Mouse (Mus musculus): ENCODE results near the gene Cblc. TPM values are rescaled to one million over a fixed set of nuclear protein-coding genes. Genes with fewer than 3 reads are reported as not detected.

The Cblc gene
- polyA plus RNA-seq, 1 experiment, result not detected

DNA sequence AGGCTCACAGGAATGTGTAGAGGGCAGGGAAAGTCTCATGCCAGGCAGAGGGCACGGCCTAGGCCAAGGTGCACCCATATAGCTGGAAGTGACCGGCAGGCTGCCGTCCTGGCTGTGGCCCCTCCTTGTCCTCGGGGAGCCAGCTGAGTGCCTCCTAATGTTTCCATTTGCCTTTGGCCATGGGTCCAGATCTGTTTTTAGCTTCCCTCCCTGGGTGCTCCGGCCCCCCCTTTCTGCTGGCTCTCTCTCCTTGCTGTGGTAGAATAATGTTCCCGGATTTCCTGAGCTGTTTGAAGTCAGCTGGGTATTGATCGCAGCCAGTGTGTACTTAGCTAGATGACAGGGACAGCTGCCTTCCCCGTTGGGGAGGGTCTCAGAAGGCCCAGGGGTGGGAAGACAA, 13.0 kb downstream of the Cblc start:
- Histone ChIP-seq H3K4me3 (ENCODE audit: insufficient read depth, poor library complexity, severe bottlenecking) (no peak overlapping the region), H3K79me3 (ENCODE audit: low read depth) (no peaks in the 10 kb centered on the region), H3ac (ENCODE audit: control insufficient read depth, insufficient read length, low read depth) (no peak overlapping the region), H3K36me3 (ENCODE audit: control insufficient read depth, insufficient read depth) (no peaks in the 10 kb centered on the region), H3K79me2 (ENCODE audit: control insufficient read depth, insufficient read depth) (no peaks in the 10 kb centered on the region), H3K27me3 (ENCODE audit: control insufficient read depth, insufficient read depth, insufficient read length) (no peaks in the 10 kb centered on the region)
- no peak for TF ChIP-seq CEBPB (IDR thresholded peaks at IDR 0.05; ENCODE audit: low read depth)
- no peak for TF ChIP-seq FOSL1 (IDR thresholded peaks at IDR 0.05; ENCODE audit: insufficient read depth, low read length, poor library complexity, severe bottlenecking)
- no peak for TF ChIP-seq MYOG (IDR thresholded peaks at IDR 0.05; ENCODE audit: control insufficient read depth, extremely low read depth, insufficient read length)
- TF ChIP-seq MAX (IDR thresholded peaks at IDR 0.05), result no peak
- TF ChIP-seq MYOD1 (IDR thresholded peaks at IDR 0.05; ENCODE audit: control insufficient read depth, insufficient read length, low read depth), result no peak
- TF ChIP-seq CTCF (IDR thresholded peaks at IDR 0.05; ENCODE audit: control insufficient read depth, insufficient read depth, insufficient read length), result no peak
- no peak for TF ChIP-seq USF1 (IDR thresholded peaks at IDR 0.05; ENCODE audit: low read depth)

DNA sequence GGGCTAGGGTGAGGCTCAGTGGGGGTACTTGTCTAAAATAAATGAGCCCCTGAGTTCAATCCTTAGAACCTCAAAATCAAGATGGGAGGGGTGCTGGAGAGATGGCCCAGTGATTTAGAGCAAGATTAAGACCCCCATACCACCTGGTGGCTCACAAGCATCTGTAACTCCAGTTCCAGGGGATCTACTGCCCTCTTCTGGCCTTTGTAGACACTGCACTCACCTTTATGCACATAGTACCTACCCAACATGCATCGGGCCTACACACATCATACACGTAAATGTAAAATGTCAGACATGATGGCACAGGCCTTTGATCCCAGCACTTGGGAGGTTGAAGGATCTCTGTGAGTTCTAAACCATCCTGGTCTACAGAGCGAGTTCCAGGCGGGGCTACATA, 14.0 kb downstream of the Cblc start:
- no peaks in the 10 kb centered on the region for H3K79me3 ChIP-seq (ENCODE audit: low read depth)
- TF ChIP-seq MAX (IDR thresholded peaks at IDR 0.05), result no peak
- peak; percentile 27 for TF ChIP-seq CTCF (IDR thresholded peaks at IDR 0.05; ENCODE audit: control insufficient read depth, insufficient read depth, insufficient read length)
- no peaks in the 10 kb centered on the region for H3K36me3 ChIP-seq (ENCODE audit: control insufficient read depth, insufficient read depth)
- H3K4me3 ChIP-seq (ENCODE audit: insufficient read depth, poor library complexity, severe bottlenecking), result no peak overlapping the region
- H3K79me2 ChIP-seq (ENCODE audit: control insufficient read depth, insufficient read depth), result no peaks in the 10 kb centered on the region
- H3ac ChIP-seq (ENCODE audit: control insufficient read depth, insufficient read length, low read depth), result no peak overlapping the region
- no peaks in the 10 kb centered on the region for H3K27me3 ChIP-seq (ENCODE audit: control insufficient read depth, insufficient read depth, insufficient read length)

DNA sequence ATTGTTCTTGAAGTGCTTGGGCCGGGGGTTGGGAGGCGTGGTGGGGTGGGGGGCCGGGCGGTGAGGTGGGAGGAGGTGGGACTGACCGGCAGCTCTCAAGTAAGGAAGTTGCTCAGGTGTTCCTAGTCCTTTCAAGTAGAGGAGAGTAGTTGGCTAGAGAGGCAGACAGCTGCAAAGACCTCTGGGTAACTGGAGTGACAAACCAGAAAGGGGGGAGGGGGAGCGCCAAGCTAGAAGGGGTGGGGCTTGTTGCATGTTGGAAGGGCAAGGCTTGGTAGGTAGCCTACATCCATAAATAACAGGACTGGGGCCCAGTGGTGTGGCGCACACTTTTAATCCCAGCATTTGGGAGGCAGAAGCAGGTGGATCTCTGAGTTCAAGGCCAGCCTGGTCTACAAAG, 14.9 kb downstream of the Cblc start:
- TF ChIP-seq FOSL1 (IDR thresholded peaks at IDR 0.05; ENCODE audit: insufficient read depth, low read length, poor library complexity, severe bottlenecking) (no peak), USF1 (IDR thresholded peaks at IDR 0.05; ENCODE audit: low read depth) (no peak)
- Histone ChIP-seq H3K4me3 (ENCODE audit: insufficient read depth, poor library complexity, severe bottlenecking) (no peak overlapping the region), H3K36me3 (ENCODE audit: control insufficient read depth, insufficient read depth) (no peaks in the 10 kb centered on the region)

DNA sequence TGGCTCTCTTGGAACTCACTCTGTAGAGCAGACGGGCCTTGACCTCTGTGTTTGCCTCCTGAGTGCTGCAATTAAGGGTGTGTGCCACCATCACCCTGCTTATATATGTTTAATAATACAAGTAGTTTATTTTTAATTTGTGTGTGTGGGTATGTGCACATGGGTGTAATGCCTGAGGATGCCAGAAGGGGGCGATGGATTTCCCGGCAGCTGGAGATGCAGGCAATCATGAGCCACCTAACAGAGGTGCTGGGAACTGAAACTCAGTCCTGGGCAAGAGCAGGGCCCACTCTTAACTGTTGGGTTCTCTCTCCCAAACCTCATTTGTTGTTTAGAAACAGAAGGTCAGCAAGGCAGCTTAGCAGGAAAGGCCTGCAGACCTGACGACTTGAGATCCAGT, 16.7 kb downstream of the Cblc start:
- Histone ChIP-seq H3ac (ENCODE audit: control insufficient read depth, insufficient read length, low read depth) (no peak overlapping the region), H3K27me3 (ENCODE audit: control insufficient read depth, insufficient read depth, insufficient read length) (no peaks in the 10 kb centered on the region), H3K4me3 (ENCODE audit: insufficient read depth, poor library complexity, severe bottlenecking) (no peak overlapping the region), H3K79me2 (ENCODE audit: control insufficient read depth, insufficient read depth) (no peaks in the 10 kb centered on the region), H3K36me3 (ENCODE audit: control insufficient read depth, insufficient read depth) (no peaks in the 10 kb centered on the region), H3K79me3 (ENCODE audit: low read depth) (no peaks in the 10 kb centered on the region)
- no peak for TF ChIP-seq MYOD1 (IDR thresholded peaks at IDR 0.05; ENCODE audit: control insufficient read depth, insufficient read length, low read depth)
- TF ChIP-seq USF1 (IDR thresholded peaks at IDR 0.05; ENCODE audit: low read depth), result no peak
- no peak for TF ChIP-seq CEBPB (IDR thresholded peaks at IDR 0.05; ENCODE audit: low read depth)
- TF ChIP-seq FOSL1 (IDR thresholded peaks at IDR 0.05; ENCODE audit: insufficient read depth, low read length, poor library complexity, severe bottlenecking), result no peak
- no peak for TF ChIP-seq MAX (IDR thresholded peaks at IDR 0.05)
- TF ChIP-seq MYOG (IDR thresholded peaks at IDR 0.05; ENCODE audit: control insufficient read depth, extremely low read depth, insufficient read length), result no peak
- no peak for TF ChIP-seq CTCF (IDR thresholded peaks at IDR 0.05; ENCODE audit: control insufficient read depth, insufficient read depth, insufficient read length)

More for the DNA sequence above, 14.9 kb downstream of the Cblc start:
- Histone ChIP-seq H3ac (ENCODE audit: control insufficient read depth, insufficient read length, low read depth) (no peak overlapping the region), H3K27me3 (ENCODE audit: control insufficient read depth, insufficient read depth, insufficient read length) (no peaks in the 10 kb centered on the region), H3K79me2 (ENCODE audit: control insufficient read depth, insufficient read depth) (no peaks in the 10 kb centered on the region), H3K79me3 (ENCODE audit: low read depth) (no peaks in the 10 kb centered on the region)

DNA sequence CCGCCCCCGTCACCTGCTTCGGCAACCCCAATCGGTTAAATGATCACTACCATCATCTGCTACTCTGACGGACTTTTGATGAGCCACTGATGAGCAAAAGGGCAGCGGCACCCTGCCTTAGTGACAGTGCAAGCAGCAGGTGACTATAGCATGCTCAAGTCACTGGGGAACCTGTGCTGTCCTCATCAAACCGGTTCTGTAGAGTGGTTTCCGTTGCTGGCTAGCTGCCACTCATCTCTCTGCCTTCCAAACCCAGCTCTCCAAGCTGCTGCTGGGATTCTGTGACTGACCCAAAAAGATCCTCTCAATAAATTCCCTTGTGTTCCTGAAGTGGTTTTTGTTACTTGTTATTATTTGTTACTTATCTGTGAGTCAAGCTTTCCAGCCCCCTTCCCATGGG, 18.0 kb downstream of the Cblc start:
- TF ChIP-seq MAX (IDR thresholded peaks at IDR 0.05) (no peak), CEBPB (IDR thresholded peaks at IDR 0.05; ENCODE audit: low read depth) (no peak), CTCF (IDR thresholded peaks at IDR 0.05; ENCODE audit: control insufficient read depth, insufficient read depth, insufficient read length) (no peak), MYOG (IDR thresholded peaks at IDR 0.05; ENCODE audit: control insufficient read depth, extremely low read depth, insufficient read length) (no peak), FOSL1 (IDR thresholded peaks at IDR 0.05; ENCODE audit: insufficient read depth, low read length, poor library complexity, severe bottlenecking) (no peak), MYOD1 (IDR thresholded peaks at IDR 0.05; ENCODE audit: control insufficient read depth, insufficient read length, low read depth) (no peak), USF1 (IDR thresholded peaks at IDR 0.05; ENCODE audit: low read depth) (no peak)
- no peaks in the 10 kb centered on the region for H3K79me3 ChIP-seq (ENCODE audit: low read depth)
- H3K79me2 ChIP-seq (ENCODE audit: control insufficient read depth, insufficient read depth), result no peaks in the 10 kb centered on the region
- no peak overlapping the region for H3K4me3 ChIP-seq (ENCODE audit: insufficient read depth, poor library complexity, severe bottlenecking)
- H3ac ChIP-seq (ENCODE audit: control insufficient read depth, insufficient read length, low read depth), result no peak overlapping the region
- no peaks in the 10 kb centered on the region for H3K36me3 ChIP-seq (ENCODE audit: control insufficient read depth, insufficient read depth)
- no peaks in the 10 kb centered on the region for H3K27me3 ChIP-seq (ENCODE audit: control insufficient read depth, insufficient read depth, insufficient read length)

DNA sequence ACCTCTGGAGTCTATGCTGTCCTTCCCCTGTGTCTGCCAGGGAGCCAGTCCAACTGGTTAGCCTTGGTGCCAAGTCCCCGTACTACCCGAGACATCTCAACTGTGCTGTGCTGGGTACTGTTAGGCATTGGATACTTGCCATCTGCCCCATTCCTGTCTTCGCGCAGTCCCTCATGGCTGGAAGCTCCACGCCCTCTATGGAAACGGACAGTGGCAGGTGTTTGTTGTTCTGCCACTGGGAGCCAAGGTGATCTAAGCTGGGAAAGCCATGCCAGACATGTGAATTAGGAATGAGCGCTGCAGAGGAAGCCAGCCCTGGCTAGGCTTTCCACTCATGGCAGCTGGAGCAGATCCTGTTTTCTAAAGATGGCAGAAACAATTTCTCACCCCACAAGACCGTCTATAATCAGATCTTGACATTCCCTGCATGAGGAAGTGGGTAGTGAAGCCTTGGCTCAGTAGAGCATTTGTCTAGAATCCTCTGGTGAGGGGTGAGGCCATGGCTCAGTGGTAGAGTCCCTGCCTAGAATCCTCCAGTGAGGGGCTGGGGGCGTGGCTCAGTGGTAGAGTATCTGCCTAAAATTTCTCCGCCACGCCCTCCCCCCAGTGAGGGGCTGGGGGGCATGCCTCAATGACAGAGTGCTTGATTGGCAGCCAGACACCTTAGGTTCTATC, 19.4 kb downstream of the Cblc start:
- TF ChIP-seq MYOD1 (IDR thresholded peaks at IDR 0.05; ENCODE audit: control insufficient read depth, insufficient read length, low read depth) (peak; percentile 39), USF1 (IDR thresholded peaks at IDR 0.05; ENCODE audit: low read depth) (no peak)
- Histone ChIP-seq H3ac (ENCODE audit: control insufficient read depth, insufficient read length, low read depth) (no peak overlapping the region), H3K36me3 (ENCODE audit: control insufficient read depth, insufficient read depth) (no peaks in the 10 kb centered on the region), H3K27me3 (ENCODE audit: control insufficient read depth, insufficient read depth, insufficient read length) (no peaks in the 10 kb centered on the region), H3K79me2 (ENCODE audit: control insufficient read depth, insufficient read depth) (no peaks in the 10 kb centered on the region), H3K4me3 (ENCODE audit: insufficient read depth, poor library complexity, severe bottlenecking) (no peak overlapping the region), H3K79me3 (ENCODE audit: low read depth) (no peaks in the 10 kb centered on the region)

All from C2C12 (cell line).